Mouse (Mus musculus) forebrain, embryonic 10.5 days (tissue): ENCODE results near the gene Gm42715. TPM values are rescaled to one million over a fixed set of nuclear protein-coding genes. Genes with fewer than 3 reads are reported as not detected.

Experiments used
- DNase-seq: peaks from one replicate; pipeline ENCODE4 v3.0.0-alpha.2; 2017; ENCODE audit warnings: low spot score; ENCODE audit errors: extremely low spot score
- H3K27ac ChIP-seq: fragments of 300-500 bp; sonication (generic); 2 replicates; pipeline ENCODE4 v1.5.1; 2016; ENCODE audit warnings: mild to moderate bottlenecking
- H3K27me3 ChIP-seq: fragments of 300-500 bp; sonication (generic); 2 replicates; pipeline ENCODE4 v1.6.1; 2016; ENCODE audit warnings: mild to moderate bottlenecking; ENCODE audit not compliant: poor library complexity, severe bottlenecking
- H3K36me3 ChIP-seq: fragments of 300-500 bp; sonication (generic); replicated peaks from 2 replicates; pipeline ENCODE4 v1.6.1; 2016; ENCODE audit warnings: mild to moderate bottlenecking, moderate library complexity
- H3K4me1 ChIP-seq: fragments of 300-500 bp; sonication (generic); 2 replicates; pipeline ENCODE4 v1.6.1; 2016
- H3K4me3 ChIP-seq: fragments of 300-500 bp; sonication (generic); 2 replicates; pipeline ENCODE4 v1.5.1; 2016; ENCODE audit warnings: mild to moderate bottlenecking, moderate library complexity
- H3K9me3 ChIP-seq: fragments of 300-500 bp; sonication (generic); 2 replicates; pipeline ENCODE4 v1.6.1; 2016; ENCODE audit warnings: mild to moderate bottlenecking, moderate library complexity
- WGBS: fragments of 180-500 bp; shearing (Covaris S2); methylation state at CpG from one replicate; pipeline ENCODE4 v1.1.7; 2016; 5-methylcytosine and 5-hydroxymethylcytosine counted together
- polyA plus RNA-seq: library from polyadenylated mRNA; unstranded; fragments of >200 nt; fragmentation: Nextera tagmentation; extraction: Ambion mirVana; gene quantifications from 2 replicates; pipeline ENCODE4 v1.2.1, GENCODE M21; 2016

Gm42715 gene
- polyA plus RNA-seq, 1 experiment from 2014 or later = 18.4 TPM

GRCm38 (mm10) chr7:127511808-127512230 is 7.6 kb upstream of the Gm42715 start, which contains the start of gene Srcap:
Gene Srcap (plus strand): TSS chr7:127511983.
- H3K4me3 ChIP-seq = peak within 1 kb of the TSS; percentile 82
- under 1% methylated on average over 37 of the region's 37 CpGs for WGBS
- DNase-seq = peak; percentile 97
- H3K36me3 ChIP-seq = peaks cover 41% of the 10 kb centered on the region
- no peaks in the 10 kb centered on the region for H3K27me3 ChIP-seq
- peak within 1 kb of the TSS; percentile 99 for H3K27ac ChIP-seq
- H3K4me1 ChIP-seq = peaks cover 26% of the 10 kb centered on the region
- no peaks in the 10 kb centered on the region for H3K9me3 ChIP-seq

- peak overlapping the region; percentile 99 for H3K27ac ChIP-seq
- no peaks in the 10 kb centered on the region for H3K27me3 ChIP-seq
- peak; percentile 90 for DNase-seq
- H3K36me3 ChIP-seq = peaks cover 47% of the 10 kb centered on the region
- H3K4me1 ChIP-seq = peaks cover 26% of the 10 kb centered on the region
- H3K9me3 ChIP-seq = no peaks in the 10 kb centered on the region
- peak overlapping the region; percentile 82 for H3K4me3 ChIP-seq
- WGBS = under 1% methylated on average over 91 of the region's 93 CpGs
Measured at GRCm38 (mm10) chr7:127512231-127513015, 7.0 kb upstream of the Gm42715 start.

DNA sequence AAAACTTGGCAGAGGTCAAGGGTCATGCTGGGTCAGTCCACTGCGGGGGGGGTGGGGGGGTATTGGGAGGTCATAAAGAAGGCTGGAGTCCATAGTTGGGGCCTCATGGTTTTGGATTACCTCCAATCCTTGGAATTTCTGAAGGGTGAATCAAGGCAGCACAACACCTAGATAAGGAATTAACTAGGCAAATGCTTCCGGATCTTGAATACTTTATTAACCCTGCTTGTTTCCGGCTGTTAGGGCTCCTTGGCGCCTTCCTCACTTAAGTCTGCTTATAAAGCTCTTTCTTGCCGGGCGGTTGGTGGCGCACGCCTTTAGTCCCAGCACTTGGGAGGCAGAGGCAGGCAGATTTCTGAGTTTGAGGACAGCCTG is 6.4 kb upstream of the Gm42715 start:
- no peak for DNase-seq
- Histone ChIP-seq H3K27me3 (no peaks in the 10 kb centered on the region), H3K4me1 (peaks cover 26% of the 10 kb centered on the region), H3K36me3 (peaks cover 53% of the 10 kb centered on the region), H3K27ac (peak overlapping the region; percentile 99), H3K9me3 (no peaks in the 10 kb centered on the region), H3K4me3 (peak overlapping the region; percentile 82)
- 57% methylated on average over 8 of the region's 8 CpGs for WGBS

DNA sequence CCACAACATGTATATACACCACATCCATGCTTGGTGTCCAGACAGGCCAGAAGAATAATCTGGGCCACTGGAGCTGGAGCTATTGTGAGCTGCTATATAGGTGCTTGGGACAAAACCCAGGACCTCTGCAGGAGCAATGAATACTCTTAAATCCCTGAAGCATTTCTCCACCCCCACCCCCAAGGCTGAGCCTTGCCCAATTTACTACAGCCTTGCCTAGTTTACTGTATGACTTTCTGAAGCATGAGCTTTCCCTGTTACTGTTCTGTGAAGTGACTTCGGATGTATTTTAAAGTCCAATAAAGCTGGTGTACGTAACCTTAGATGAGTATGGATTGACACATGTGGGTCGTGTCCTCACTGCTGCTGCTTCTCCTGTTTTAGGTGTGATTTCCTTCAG is 5.6 kb upstream of the Gm42715 start:
- no peaks in the 10 kb centered on the region for H3K9me3 ChIP-seq
- H3K27me3 ChIP-seq = no peaks in the 10 kb centered on the region
- peaks cover 61% of the 10 kb centered on the region for H3K36me3 ChIP-seq
- H3K27ac ChIP-seq = no peak overlapping the region
- WGBS = 91% methylated on average over 3 of the region's 3 CpGs
- H3K4me1 ChIP-seq = peaks cover 26% of the 10 kb centered on the region
- H3K4me3 ChIP-seq = peak overlapping the region; percentile 82
- DNase-seq = no peak

GRCm38 (mm10) chr7:127515846-127516245 is 3.5 kb upstream of the Gm42715 start:
- no peak for DNase-seq
- H3K27ac ChIP-seq = no peak overlapping the region
- no peak overlapping the region for H3K4me3 ChIP-seq
- H3K9me3 ChIP-seq = no peaks in the 10 kb centered on the region
- H3K36me3 ChIP-seq = peaks cover 81% of the 10 kb centered on the region
- H3K4me1 ChIP-seq = peaks cover 24% of the 10 kb centered on the region
- H3K27me3 ChIP-seq = no peaks in the 10 kb centered on the region
- WGBS = 92% methylated on average over 7 of the region's 7 CpGs

DNA sequence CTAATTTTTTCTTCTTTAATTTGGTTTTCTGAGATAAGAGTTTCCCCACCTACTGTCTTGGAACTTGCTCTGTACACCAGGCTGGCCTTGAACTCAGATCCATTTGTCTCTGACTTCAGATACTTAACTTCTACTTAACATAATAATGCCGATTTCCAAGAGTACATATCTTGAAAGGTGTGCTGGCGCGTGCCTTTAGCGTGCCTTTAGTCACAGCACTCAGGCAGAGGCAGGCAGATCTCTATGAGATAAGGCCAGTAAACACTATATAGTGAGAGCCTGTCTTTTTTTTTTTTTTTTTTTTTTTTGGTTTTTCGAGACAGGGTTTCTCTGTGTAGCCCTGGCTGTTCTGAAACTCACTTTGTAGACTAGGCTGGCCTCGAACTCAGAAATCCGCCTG is 3.0 kb upstream of the Gm42715 start:
- H3K4me3 ChIP-seq = no peak overlapping the region
- DNase-seq = no peak
- peaks cover 19% of the 10 kb centered on the region for H3K4me1 ChIP-seq
- H3K27ac ChIP-seq = no peak overlapping the region
- H3K9me3 ChIP-seq = no peaks in the 10 kb centered on the region
- 94% methylated on average over 7 of the region's 7 CpGs for whole genome bisulfite sequencing
- H3K36me3 ChIP-seq = peaks cover 86% of the 10 kb centered on the region
- no peaks in the 10 kb centered on the region for H3K27me3 ChIP-seq

DNA sequence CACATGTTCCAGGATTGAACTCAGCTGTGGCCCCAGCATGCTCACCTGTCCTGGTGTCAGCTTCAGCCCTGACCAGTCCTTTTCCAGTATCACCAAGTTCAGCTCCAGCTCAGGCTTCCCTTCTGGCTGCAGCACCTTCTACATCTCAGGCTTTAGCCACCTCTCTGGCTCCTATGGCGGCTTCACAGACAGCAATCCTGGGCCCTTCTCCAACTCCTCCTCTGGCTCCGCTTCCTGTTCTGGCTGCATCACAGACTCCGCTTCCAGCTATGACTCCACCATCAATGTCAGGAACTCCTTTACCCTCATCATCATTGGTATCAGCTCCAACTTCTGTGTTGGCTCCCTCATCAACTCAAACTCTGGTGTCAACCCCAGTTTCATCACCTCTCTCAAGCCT is 22.3 kb downstream of the Gm42715 start:
- DNase-seq = no peak
- 96% methylated on average over 3 of the region's 3 CpGs for WGBS

GRCm38 (mm10) chr7:127549116-127549835 is 29.9 kb downstream of the Gm42715 start:
- WGBS = 92% methylated on average over 15 of the region's 15 CpGs

More for the DNA sequence above, 22.3 kb downstream of the Gm42715 start:
- Histone ChIP-seq H3K27me3 (no peaks in the 10 kb centered on the region), H3K27ac (no peak overlapping the region), H3K4me1 (no peaks in the 10 kb centered on the region), H3K36me3 (peaks cover 100% of the 10 kb centered on the region), H3K4me3 (no peak overlapping the region), H3K9me3 (no peaks in the 10 kb centered on the region)

DNA sequence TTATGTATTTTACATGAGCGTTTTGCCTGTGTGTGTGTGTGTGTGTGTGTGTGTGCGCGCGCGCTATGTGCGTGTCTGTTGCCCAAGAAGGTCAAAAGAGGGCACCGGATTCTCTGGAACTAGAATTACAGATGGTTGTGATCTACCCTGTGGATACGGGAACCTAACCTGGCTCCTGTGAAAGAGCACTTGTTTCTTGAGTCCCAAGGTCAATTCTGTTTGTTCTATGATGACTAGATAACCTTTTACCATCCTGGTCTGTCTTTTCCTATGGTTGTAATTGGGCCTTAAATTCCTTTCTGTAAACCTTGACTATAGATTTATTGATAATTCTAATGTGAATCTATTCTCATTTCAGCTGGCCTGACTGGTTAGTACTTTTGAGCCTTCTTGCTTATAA is 32.2 kb downstream of the Gm42715 start:
- Histone ChIP-seq H3K4me1 (no peaks in the 10 kb centered on the region), H3K27me3 (no peaks in the 10 kb centered on the region), H3K4me3 (no peak overlapping the region), H3K9me3 (no peaks in the 10 kb centered on the region), H3K36me3 (peaks cover 97% of the 10 kb centered on the region), H3K27ac (no peak overlapping the region)
- 96% methylated on average over 8 of the region's 8 CpGs for WGBS
- no peak for DNase-seq

More at GRCm38 (mm10) chr7:127549116-127549835, 29.9 kb downstream of the Gm42715 start:
- Histone ChIP-seq H3K27ac (no peak overlapping the region), H3K9me3 (no peaks in the 10 kb centered on the region), H3K4me3 (no peak overlapping the region), H3K36me3 (peaks cover 97% of the 10 kb centered on the region), H3K27me3 (no peaks in the 10 kb centered on the region), H3K4me1 (no peaks in the 10 kb centered on the region)
- no peak for DNase-seq

DNA sequence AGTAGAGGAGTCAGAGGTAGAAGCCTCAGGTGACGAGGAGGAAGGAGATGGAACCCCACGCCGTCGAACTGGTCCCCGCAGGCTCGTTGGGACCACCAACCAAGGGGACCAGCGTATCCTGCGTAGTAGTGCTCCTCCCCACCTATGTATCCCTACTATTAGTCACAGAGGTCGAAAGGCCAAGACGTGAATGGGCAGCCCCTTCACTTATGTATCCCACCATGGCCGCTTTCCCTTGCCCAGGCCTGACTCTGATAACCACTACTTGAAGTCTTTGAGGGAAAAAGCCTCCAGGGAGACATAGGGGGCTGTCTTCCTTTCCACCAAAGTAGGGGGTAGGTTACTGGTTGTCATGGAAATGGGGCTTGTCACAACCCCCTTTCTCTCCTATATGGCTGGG is 41.2 kb downstream of the Gm42715 start:
- Histone ChIP-seq H3K4me3 (no peak overlapping the region), H3K27me3 (no peaks in the 10 kb centered on the region), H3K9me3 (no peaks in the 10 kb centered on the region), H3K36me3 (peaks cover 95% of the 10 kb centered on the region), H3K27ac (no peak overlapping the region), H3K4me1 (no peaks in the 10 kb centered on the region)
- DNase-seq = no peak
- WGBS = 96% methylated on average over 11 of the region's 11 CpGs

DNA sequence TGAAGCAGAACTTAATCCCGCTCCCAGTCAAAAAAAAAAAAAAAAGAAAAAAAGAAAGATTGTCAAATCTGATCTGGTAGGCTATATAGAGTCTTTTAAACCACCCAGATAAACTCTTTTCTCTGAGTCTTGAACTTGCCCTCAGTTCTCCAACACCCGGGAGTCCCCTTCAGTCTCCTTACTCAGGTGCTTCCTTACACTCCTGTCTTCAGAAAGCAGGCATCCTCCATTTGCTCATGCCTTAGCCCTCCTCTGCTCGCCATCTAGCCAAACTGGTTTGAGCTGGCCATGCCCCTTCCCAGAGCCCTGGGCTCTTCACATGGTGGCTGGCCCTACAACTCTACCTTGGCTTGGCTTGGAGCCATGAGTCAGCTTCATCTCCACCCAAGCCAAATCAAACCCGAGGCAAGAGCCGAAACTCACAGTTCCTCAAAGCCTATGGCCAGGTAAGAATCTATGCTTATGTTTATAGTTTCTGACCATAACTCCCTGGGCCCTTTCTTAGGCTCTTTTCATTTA is 42.0 kb downstream of the Gm42715 start, which contains the start of gene Tmem265:
Gene Tmem265 (plus strand): TSS at position 51 of the 519 bp plus-strand sequence.
- Histone ChIP-seq H3K4me1 (no peaks in the 10 kb centered on the region), H3K27ac (no peak within 1 kb of the TSS), H3K4me3 (no peak within 1 kb of the TSS), H3K9me3 (no peaks in the 10 kb centered on the region), H3K27me3 (no peaks in the 10 kb centered on the region), H3K36me3 (peaks cover 95% of the 10 kb centered on the region)
- WGBS = 94% methylated on average over 5 of the region's 5 CpGs
- no peak for DNase-seq

- no peak for DNase-seq
- H3K36me3 ChIP-seq = peaks cover 88% of the 10 kb centered on the region
- no peaks in the 10 kb centered on the region for H3K9me3 ChIP-seq
- WGBS = 90% methylated on average over 6 of the region's 6 CpGs
- H3K27ac ChIP-seq = no peak overlapping the region
- no peaks in the 10 kb centered on the region for H3K27me3 ChIP-seq
- no peak overlapping the region for H3K4me3 ChIP-seq
- H3K4me1 ChIP-seq = no peaks in the 10 kb centered on the region
Measured at GRCm38 (mm10) chr7:127564381-127565150, 45.2 kb downstream of the Gm42715 start.
